Mouse (Mus musculus): ENCODE measurements around the gene Saal1. TPM values are rescaled to one million over a fixed set of nuclear protein-coding genes. Genes with fewer than 3 reads are reported as not detected.
A peak's percentile ranks its signal among the peaks of the same experiment; 100 is the strongest.
"Not testable (repeated sequence)": the region's sequence is repeated elsewhere in the genome, so short reads cannot be mapped to it uniquely, and the experiment has no call there.

Saal1 gene
- polyA plus RNA-seq, 1 experiment = 12.4 TPM

DNA sequence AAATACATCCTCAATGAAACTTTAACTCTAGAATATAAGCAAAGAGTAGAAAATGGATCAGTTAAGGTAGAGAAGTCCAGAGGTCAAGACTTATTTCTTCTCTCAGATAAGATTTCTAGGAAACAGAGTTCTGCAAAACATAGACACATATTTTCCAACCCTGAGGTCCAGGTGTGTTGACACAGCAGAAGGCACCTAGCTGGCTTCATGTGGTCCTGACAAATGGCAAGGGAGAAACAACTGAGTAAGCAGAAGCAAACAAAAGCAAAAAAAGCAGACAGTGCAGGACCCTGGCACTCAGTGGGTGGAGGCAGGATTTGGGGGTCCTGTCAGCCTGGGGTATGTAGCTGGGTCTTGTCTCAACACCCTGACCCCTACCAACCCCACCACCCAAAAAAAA, 29.7 kb downstream of the Saal1 start:
- Histone ChIP-seq H3K4me3 (replicated peaks; ENCODE audit: insufficient read depth, low read depth, low read length) (no peak overlapping the region), H3K4me1 (ENCODE audit: control insufficient read depth, insufficient read depth, low read length) (peaks cover 17% of the 10 kb centered on the region), H3K27me3 (ENCODE audit: control insufficient read depth, insufficient read depth, low read length) (no peaks in the 10 kb centered on the region), H3K27ac (ENCODE audit: insufficient read depth, low read length) (no peak overlapping the region)
- no peak for DNase-seq
- TF ChIP-seq POLR2A (IDR thresholded peaks at IDR 0.05; ENCODE audit: borderline replicate concordance, insufficient read depth, low read length) = no peak
- no peak for TF ChIP-seq CTCF (IDR thresholded peaks at IDR 0.05; ENCODE audit: borderline replicate concordance, insufficient read depth, low read depth, low read length)

DNA sequence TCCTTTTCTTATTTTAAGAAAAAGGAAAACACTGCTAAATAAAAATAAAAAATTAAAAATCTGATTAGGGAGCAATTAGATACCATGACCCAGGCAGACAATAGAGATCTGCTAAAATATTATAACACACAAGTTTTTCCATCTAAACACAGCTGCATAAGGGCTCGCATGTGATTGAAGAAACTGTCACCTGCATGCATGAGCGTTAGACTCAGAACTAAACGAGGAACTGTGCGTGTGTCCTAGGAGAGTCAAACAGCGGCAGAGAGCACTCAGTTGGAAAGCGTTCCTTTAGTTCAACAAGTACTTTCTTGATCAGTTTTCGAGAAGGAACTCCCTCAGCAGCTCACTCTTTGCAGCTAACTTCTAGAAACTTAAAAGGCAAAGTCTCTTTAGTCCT, 31.4 kb downstream of the Saal1 start:
- DNase-seq; H3K27me3 ChIP-seq (ENCODE audit: control insufficient read depth, insufficient read depth, low read length); H3K27ac ChIP-seq (ENCODE audit: insufficient read depth, low read length); H3K4me3 ChIP-seq (replicated peaks; ENCODE audit: insufficient read depth, low read depth, low read length): not testable (repeated sequence)
- 87% methylated on average over 7 of the region's 7 CpGs for WGBS
- H3K4me1 ChIP-seq (ENCODE audit: control insufficient read depth, insufficient read depth, low read length) = peaks cover 17% of the 10 kb centered on the region

DNA sequence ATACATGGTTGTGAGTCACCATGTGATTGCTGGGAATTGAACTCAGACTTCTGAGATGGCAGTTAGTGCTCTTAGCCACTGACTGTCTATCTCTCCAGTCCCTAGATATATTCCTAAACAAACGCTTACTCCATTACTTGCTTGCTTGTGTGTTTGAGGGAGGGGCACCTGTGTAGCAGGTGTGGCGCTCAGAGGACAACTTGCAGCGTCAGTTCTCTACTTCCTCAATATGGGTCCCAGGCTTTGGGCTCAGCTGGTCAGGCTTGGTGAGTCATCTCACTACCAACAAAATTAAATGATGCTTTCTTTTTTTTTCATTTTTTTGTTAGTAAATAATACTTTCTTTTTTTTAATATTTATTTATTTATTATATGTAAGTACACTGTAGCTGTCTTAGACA, 32.1 kb downstream of the Saal1 start:
- Histone ChIP-seq H3K4me3 (replicated peaks; ENCODE audit: insufficient read depth, low read depth, low read length) (no peak overlapping the region), H3K27ac (ENCODE audit: insufficient read depth, low read length) (no peak overlapping the region), H3K4me1 (ENCODE audit: control insufficient read depth, insufficient read depth, low read length) (peaks cover 17% of the 10 kb centered on the region), H3K27me3 (ENCODE audit: control insufficient read depth, insufficient read depth, low read length) (no peaks in the 10 kb centered on the region)
- DNase-seq = no peak
- no peak for TF ChIP-seq POLR2A (IDR thresholded peaks at IDR 0.05; ENCODE audit: borderline replicate concordance, insufficient read depth, low read length)
- TF ChIP-seq CTCF (IDR thresholded peaks at IDR 0.05; ENCODE audit: borderline replicate concordance, insufficient read depth, low read depth, low read length) = no peak
- 98% methylated on average over 3 of the region's 3 CpGs for WGBS

DNA sequence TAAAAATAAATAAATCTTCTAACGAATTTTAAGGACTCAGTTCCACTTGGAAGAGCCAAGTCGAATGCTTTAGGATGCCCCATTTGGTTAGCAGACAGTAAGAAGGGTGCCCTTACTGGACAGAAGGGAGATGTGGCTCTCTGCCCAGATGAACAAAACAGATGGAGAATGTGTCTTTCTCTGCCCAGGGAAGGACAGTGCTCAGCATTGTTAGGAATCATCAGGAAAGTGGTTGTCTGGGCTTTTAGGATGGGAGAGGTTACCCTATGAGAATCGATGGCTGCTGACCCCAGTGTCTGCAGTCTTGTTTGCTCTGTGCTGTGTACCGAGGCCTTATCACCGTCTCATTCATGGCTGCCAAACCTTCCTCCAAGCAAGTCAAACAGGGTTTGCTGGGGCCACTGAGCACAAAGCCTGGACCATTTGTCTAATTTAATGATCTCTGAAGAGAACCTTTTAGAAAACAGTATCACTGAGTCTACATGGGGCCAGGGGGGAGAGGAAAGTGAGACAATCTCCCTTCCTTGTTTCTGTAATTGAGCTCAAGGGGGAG, 33.6 kb downstream of the Saal1 start:
- peak overlapping the region; percentile 60 for H3K27ac ChIP-seq (ENCODE audit: insufficient read depth, low read length)
- DNase-seq = peak; percentile 52 to 80
- no peak for TF ChIP-seq CTCF (IDR thresholded peaks at IDR 0.05; ENCODE audit: borderline replicate concordance, insufficient read depth, low read depth, low read length)
- TF ChIP-seq POLR2A (IDR thresholded peaks at IDR 0.05; ENCODE audit: borderline replicate concordance, insufficient read depth, low read length) = no peak

DNA sequence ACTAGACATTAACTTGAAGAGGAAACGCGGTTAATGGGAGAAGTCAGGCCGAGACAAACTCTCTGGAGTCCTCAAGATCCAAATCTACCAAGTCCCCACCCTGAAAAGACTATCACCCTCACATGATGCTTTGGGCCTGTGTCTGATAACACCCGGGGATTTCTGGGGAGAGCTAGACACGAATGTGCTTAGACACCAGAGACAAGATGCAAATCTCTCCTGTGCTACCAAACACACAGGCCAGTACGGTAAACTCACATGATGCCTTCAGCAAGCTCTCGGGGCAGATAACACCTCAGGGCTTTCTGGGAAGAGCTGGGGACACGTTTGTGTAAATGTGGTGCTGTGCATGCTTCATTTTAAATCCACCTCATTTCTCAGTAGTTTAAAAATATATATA, 34.6 kb downstream of the Saal1 start:
- no peak for DNase-seq
- H3K27me3 ChIP-seq (ENCODE audit: control insufficient read depth, insufficient read depth, low read length) = no peaks in the 10 kb centered on the region
- H3K27ac ChIP-seq (ENCODE audit: insufficient read depth, low read length) = no peak overlapping the region
- WGBS = 87% methylated on average over 8 of the region's 8 CpGs
- H3K4me3 ChIP-seq (replicated peaks; ENCODE audit: insufficient read depth, low read depth, low read length) = no peak overlapping the region
- TF ChIP-seq POLR2A (IDR thresholded peaks at IDR 0.05; ENCODE audit: borderline replicate concordance, insufficient read depth, low read length) (no peak), CTCF (IDR thresholded peaks at IDR 0.05; ENCODE audit: borderline replicate concordance, insufficient read depth, low read depth, low read length) (no peak)
- peaks cover 26% of the 10 kb centered on the region for H3K4me1 ChIP-seq (ENCODE audit: control insufficient read depth, insufficient read depth, low read length)

More for the DNA sequence above, 33.6 kb downstream of the Saal1 start:
- H3K4me1 ChIP-seq (ENCODE audit: control insufficient read depth, insufficient read depth, low read length) = peaks cover 18% of the 10 kb centered on the region
- no peaks in the 10 kb centered on the region for H3K27me3 ChIP-seq (ENCODE audit: control insufficient read depth, insufficient read depth, low read length)
- no peak overlapping the region for H3K4me3 ChIP-seq (replicated peaks; ENCODE audit: insufficient read depth, low read depth, low read length)
- 7% methylated on average over 5 of the region's 5 CpGs for WGBS

DNA sequence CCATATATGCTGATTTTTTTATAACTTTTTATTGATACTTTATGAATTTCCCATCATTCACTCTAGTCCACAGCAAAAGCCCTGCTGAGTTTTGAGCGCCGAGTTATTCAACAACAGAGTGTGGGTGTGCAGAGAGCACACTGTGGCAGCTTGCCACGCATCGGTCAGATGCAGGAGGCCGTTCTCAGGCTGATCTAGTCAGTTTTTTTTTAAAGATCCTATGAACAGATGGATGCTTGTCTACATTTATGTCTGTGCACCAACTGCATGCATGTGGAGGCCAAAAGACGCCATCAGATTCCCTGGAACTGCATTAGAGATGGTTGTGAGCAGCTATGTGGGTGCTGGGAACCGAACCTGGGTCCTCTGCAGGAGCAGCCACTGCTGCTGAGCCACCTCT, 35.4 kb downstream of the Saal1 start:
- no peak overlapping the region for H3K4me3 ChIP-seq (replicated peaks; ENCODE audit: insufficient read depth, low read depth, low read length)
- peaks cover 26% of the 10 kb centered on the region for H3K4me1 ChIP-seq (ENCODE audit: control insufficient read depth, insufficient read depth, low read length)
- no peaks in the 10 kb centered on the region for H3K27me3 ChIP-seq (ENCODE audit: control insufficient read depth, insufficient read depth, low read length)
- H3K27ac ChIP-seq (ENCODE audit: insufficient read depth, low read length) = no peak overlapping the region
- WGBS = 57% methylated on average over 7 of the region's 7 CpGs
- TF ChIP-seq POLR2A (IDR thresholded peaks at IDR 0.05; ENCODE audit: borderline replicate concordance, insufficient read depth, low read length) (no peak), CTCF (IDR thresholded peaks at IDR 0.05; ENCODE audit: borderline replicate concordance, insufficient read depth, low read depth, low read length) (no peak)
- DNase-seq = no peak

DNA sequence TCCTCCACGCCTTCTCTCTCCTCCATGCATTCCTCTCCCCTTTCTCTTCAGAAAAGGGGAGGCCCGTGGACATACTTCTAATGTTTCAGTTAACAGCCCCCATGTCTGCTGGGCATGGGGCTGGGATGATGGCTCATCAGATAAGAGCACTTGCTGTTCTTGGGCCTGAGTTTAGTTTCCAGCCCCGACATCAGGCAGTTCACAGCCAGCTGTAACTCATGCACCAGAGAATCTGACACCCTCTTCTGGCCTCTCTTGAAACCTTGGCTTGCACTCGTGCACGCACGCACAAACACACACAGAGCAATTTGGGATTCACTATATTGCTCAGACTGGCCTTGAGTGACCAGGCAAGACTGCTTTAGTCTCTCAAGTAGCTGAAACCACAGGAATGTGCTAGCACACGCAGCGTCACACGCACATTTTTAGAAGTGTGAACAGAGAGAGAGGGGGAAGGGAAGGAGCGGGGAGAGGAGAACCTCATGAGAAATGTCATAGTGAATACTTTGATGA, 38.3 kb downstream of the Saal1 start, which contains the start of gene Tph1:
Tph1 (minus strand) TSS at position 378 of the 513 bp plus-strand sequence.
- H3K27ac ChIP-seq (ENCODE audit: insufficient read depth, low read length) = no peak within 1 kb of the TSS
- peaks cover 23% of the 10 kb centered on the region for H3K4me1 ChIP-seq (ENCODE audit: control insufficient read depth, insufficient read depth, low read length)
- no peak for DNase-seq
- no peaks in the 10 kb centered on the region for H3K27me3 ChIP-seq (ENCODE audit: control insufficient read depth, insufficient read depth, low read length)
- no peak within 1 kb of the TSS for H3K4me3 ChIP-seq (replicated peaks; ENCODE audit: insufficient read depth, low read depth, low read length)
- WGBS = 80% methylated on average over 10 of the region's 10 CpGs
- TF ChIP-seq POLR2A (IDR thresholded peaks at IDR 0.05; ENCODE audit: borderline replicate concordance, insufficient read depth, low read length) (no peak), CTCF (IDR thresholded peaks at IDR 0.05; ENCODE audit: borderline replicate concordance, insufficient read depth, low read depth, low read length) (no peak)

DNA sequence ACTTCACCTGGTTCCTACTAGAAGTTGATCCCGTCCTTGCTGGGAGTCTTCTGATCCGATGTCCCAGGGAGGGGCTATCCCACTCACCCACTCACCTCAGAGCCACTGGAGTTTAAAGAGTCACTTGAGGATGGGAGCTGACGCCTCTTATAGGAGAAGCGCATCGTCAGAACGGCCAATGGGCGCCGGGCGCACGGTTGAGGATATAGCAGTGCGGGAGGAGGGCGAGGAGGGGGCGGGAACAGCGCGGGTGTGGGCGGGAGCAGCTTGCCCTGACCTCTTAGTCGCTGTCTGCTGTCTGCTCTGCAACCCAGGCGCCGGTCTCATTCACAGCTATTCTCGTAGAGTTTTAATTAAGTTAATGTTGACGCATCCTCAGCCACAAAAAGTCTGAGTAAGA, 43.2 kb downstream of the Saal1 start:
- Histone ChIP-seq H3K4me1 (ENCODE audit: control insufficient read depth, insufficient read depth, low read length) (peaks cover 17% of the 10 kb centered on the region), H3K4me3 (replicated peaks; ENCODE audit: insufficient read depth, low read depth, low read length) (no peak overlapping the region), H3K27ac (ENCODE audit: insufficient read depth, low read length) (no peak overlapping the region), H3K27me3 (ENCODE audit: control insufficient read depth, insufficient read depth, low read length) (no peaks in the 10 kb centered on the region)
- TF ChIP-seq CTCF (IDR thresholded peaks at IDR 0.05; ENCODE audit: borderline replicate concordance, insufficient read depth, low read depth, low read length) = no peak
- no peak for TF ChIP-seq POLR2A (IDR thresholded peaks at IDR 0.05; ENCODE audit: borderline replicate concordance, insufficient read depth, low read length)
- DNase-seq = no peak
- WGBS = 10% methylated on average over 21 of the region's 21 CpGs
